Mouse (Mus musculus): ENCODE measurements around the gene Ephb1. TPM values are rescaled to one million over a fixed set of nuclear protein-coding genes. Genes with fewer than 3 reads are reported as not detected.

The Ephb1 gene
- polyA plus RNA-seq, 1 experiment from 2014 or later = 5.1 TPM

DNA sequence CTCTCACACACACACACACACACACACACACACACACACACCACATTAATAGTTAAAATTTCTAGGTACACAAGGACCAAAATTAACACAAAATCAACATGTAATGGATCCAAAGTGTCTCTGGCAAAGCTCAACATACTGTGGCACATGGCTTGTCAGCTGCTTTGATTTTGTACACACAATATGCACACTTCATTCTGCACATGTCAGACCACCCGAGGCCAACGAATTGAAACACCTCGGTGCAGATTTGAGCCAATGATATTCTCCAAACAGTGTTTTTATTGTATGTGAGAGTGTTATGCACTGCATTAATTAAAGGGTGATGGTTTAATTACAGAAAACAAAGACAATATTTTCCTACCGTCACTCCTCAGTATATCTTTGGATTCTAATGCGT, 152.6 kb downstream of the Ephb1 start:
- no peak for ATAC-seq
- Histone ChIP-seq H3K4me3 (ENCODE audit: low read length) (no peak overlapping the region), H3K9me3 (ENCODE audit: control insufficient read depth, low read length) (no peaks in the 10 kb centered on the region), H3K4me2 (ENCODE audit: low read depth, low read length) (no peak overlapping the region), H3K9ac (ENCODE audit: low read depth, low read length) (no peak overlapping the region), H3K36me3 (ENCODE audit: control insufficient read depth, insufficient read depth, low read length) (no peaks in the 10 kb centered on the region), H3K27ac (ENCODE audit: low read length) (no peak overlapping the region), H3K27me3 (replicated peaks; ENCODE audit: control insufficient read depth, insufficient read depth, low read length) (no peaks in the 10 kb centered on the region), H3K4me1 (ENCODE audit: control insufficient read depth, insufficient read depth, low read length) (no peaks in the 10 kb centered on the region)
- WGBS = 83% methylated on average over 5 of the region's 5 CpGs

DNA sequence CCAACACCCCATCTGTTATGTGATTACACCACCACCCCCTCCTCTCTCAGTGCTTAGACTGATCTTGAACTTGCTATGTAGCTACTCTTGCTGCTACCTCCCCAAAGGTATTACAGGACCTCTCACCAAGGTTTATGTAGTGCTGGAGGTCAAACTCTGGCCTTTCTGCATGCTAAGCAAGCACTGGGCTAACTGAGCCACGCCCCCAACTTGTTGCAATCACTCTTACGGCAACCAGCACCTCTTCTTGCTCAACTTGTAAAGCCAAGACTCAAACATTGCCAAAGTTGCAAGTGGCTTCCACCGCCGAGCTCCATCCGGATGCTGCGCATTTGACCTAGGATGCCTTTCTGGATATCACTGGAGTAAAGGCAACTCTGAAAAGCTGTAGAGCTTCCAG, 157.6 kb downstream of the Ephb1 start:
- H3K4me1 ChIP-seq (ENCODE audit: control insufficient read depth, insufficient read depth, low read length) = no peaks in the 10 kb centered on the region
- 90% methylated on average over 6 of the region's 6 CpGs for WGBS
- H3K4me3 ChIP-seq (ENCODE audit: low read length) = no peak overlapping the region
- no peaks in the 10 kb centered on the region for H3K27me3 ChIP-seq (replicated peaks; ENCODE audit: control insufficient read depth, insufficient read depth, low read length)
- H3K9ac ChIP-seq (ENCODE audit: low read depth, low read length) = no peak overlapping the region
- H3K27ac ChIP-seq (ENCODE audit: low read length) = no peak overlapping the region
- no peak overlapping the region for H3K4me2 ChIP-seq (ENCODE audit: low read depth, low read length)
- no peaks in the 10 kb centered on the region for H3K9me3 ChIP-seq (ENCODE audit: control insufficient read depth, low read length)
- ATAC-seq = no peak
- H3K36me3 ChIP-seq (ENCODE audit: control insufficient read depth, insufficient read depth, low read length) = no peaks in the 10 kb centered on the region

DNA sequence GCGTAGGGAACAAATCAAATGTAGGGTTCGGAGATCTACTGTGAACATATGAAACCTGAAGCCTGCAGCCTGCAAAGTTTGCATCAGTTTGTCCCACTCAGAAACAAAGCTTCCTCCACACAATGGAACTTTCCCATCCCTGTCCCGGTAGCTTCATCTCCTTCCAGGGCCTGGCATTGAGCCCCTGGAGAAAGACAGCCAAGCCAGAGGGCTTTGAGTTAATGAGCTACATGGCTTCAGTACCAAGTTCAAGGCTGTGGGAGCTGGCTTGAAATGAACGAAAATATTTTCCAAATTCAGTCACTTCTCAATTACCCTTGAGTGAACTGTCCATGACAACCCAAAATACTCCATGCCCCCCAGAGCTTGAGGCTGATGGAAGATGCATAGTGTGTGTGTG, 160.4 kb downstream of the Ephb1 start:
- Histone ChIP-seq H3K36me3 (ENCODE audit: control insufficient read depth, insufficient read depth, low read length) (no peaks in the 10 kb centered on the region), H3K4me1 (ENCODE audit: control insufficient read depth, insufficient read depth, low read length) (no peaks in the 10 kb centered on the region), H3K27me3 (replicated peaks; ENCODE audit: control insufficient read depth, insufficient read depth, low read length) (no peaks in the 10 kb centered on the region), H3K9me3 (ENCODE audit: control insufficient read depth, low read length) (no peaks in the 10 kb centered on the region), H3K4me3 (ENCODE audit: low read length) (no peak overlapping the region), H3K27ac (ENCODE audit: low read length) (no peak overlapping the region), H3K9ac (ENCODE audit: low read depth, low read length) (no peak overlapping the region), H3K4me2 (ENCODE audit: low read depth, low read length) (no peak overlapping the region)
- 81% methylated on average over 4 of the region's 4 CpGs for WGBS
- ATAC-seq = no peak

DNA sequence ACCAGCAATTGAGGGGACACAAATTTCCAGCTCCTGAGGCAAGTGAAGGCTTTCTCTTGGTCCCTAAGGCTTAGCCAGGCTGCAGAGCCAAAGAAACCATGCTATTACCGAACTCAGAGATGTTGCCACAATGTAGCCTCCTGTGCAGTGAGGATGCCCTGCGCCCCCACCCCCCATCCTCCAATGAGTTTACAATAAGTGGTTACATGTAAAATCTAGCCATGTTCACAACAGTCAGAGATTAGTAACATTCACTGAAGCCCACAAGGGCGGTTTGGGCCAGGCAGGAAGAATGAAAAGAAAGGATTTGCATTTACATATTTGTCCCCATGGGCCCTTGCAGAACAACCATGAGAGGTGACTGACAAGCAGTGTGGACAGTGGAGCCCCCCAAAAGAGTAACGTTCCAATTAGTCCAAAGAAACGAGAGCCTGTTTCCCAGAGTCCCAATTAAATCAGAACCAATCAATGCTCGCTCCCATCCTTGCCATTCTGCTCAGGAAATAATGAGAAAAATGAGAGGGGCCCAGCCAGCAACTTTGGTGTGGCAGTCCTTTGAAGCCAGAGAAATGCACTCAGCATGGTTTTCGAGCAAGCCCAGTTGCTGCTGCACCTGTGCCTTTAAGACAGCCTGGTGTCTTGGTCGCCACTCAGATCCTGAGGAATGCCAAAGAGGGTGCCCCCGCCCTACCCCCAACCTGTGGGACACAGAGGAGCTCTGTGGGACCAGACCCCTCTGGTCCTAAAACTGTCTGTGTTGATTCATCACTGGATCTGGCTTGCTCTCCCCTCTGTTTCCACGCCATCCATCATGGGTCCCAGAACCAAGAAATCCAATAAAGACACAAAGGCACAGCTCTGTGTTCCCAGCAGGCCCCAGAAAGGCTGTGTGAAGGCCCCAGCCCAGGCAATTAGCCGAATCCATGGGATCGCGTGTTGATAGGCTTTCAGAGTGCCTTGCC, 161.5 kb downstream of the Ephb1 start:
- H3K27me3 ChIP-seq (replicated peaks; ENCODE audit: control insufficient read depth, insufficient read depth, low read length) = no peaks in the 10 kb centered on the region
- no peak overlapping the region for H3K4me2 ChIP-seq (ENCODE audit: low read depth, low read length)
- H3K4me1 ChIP-seq (ENCODE audit: control insufficient read depth, insufficient read depth, low read length) = no peaks in the 10 kb centered on the region
- H3K9ac ChIP-seq (ENCODE audit: low read depth, low read length) = no peak overlapping the region
- 57% methylated on average over 13 of the region's 13 CpGs for WGBS
- H3K36me3 ChIP-seq (ENCODE audit: control insufficient read depth, insufficient read depth, low read length) = no peaks in the 10 kb centered on the region
- H3K27ac ChIP-seq (ENCODE audit: low read length) = no peak overlapping the region
- no peak overlapping the region for H3K4me3 ChIP-seq (ENCODE audit: low read length)
- ATAC-seq = no peak
- H3K9me3 ChIP-seq (ENCODE audit: control insufficient read depth, low read length) = no peaks in the 10 kb centered on the region

DNA sequence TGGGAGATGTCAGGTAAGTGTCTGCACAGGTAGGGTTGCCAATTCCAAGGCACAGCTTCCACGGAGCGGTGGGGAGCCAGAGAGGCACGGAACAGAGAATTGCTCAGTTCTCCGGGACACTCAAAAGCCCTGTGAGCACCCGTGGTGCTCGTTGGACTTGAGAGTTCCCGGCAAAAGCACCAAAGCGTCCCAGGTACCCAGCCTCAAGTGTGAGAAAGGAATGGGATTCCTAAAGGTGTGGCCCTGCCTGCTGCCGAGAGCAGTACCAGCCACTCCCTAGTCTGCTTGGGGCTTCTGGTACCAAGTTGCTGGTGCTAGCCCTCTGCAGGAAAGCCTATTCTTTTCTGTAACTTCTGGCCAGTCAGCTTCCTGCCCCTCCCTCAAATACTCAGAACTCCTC, 164.4 kb downstream of the Ephb1 start:
- H3K4me3 ChIP-seq (ENCODE audit: low read length) = no peak overlapping the region
- H3K36me3 ChIP-seq (ENCODE audit: control insufficient read depth, insufficient read depth, low read length) = no peaks in the 10 kb centered on the region
- no peak for ATAC-seq
- H3K27me3 ChIP-seq (replicated peaks; ENCODE audit: control insufficient read depth, insufficient read depth, low read length) = no peaks in the 10 kb centered on the region
- no peaks in the 10 kb centered on the region for H3K4me1 ChIP-seq (ENCODE audit: control insufficient read depth, insufficient read depth, low read length)
- 82% methylated on average over 9 of the region's 9 CpGs for WGBS
- H3K9ac ChIP-seq (ENCODE audit: low read depth, low read length) = no peak overlapping the region
- H3K27ac ChIP-seq (ENCODE audit: low read length) = no peak overlapping the region
- H3K9me3 ChIP-seq (ENCODE audit: control insufficient read depth, low read length) = no peaks in the 10 kb centered on the region
- no peak overlapping the region for H3K4me2 ChIP-seq (ENCODE audit: low read depth, low read length)

DNA sequence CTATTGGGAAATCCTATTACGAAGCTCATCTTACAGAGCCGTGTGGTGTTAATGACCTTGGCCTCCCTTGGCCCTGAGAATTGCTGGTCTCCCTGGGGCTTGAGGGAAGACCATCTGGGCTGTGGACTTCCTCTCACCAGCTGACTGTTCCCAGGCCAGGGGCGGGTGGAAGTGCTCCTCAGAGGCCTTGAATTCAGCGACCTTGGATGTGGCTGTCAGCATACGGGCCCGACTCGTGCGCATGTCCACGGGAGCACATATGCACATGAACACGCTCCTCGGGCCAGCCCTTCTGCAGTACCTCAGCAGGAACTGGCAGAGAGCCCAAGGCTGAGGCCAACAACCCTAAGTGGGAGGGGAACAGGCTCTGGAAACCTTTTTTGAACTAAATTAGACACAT, 165.1 kb downstream of the Ephb1 start:
- WGBS = 54% methylated on average over 11 of the region's 11 CpGs
- Histone ChIP-seq H3K36me3 (ENCODE audit: control insufficient read depth, insufficient read depth, low read length) (no peaks in the 10 kb centered on the region), H3K9me3 (ENCODE audit: control insufficient read depth, low read length) (no peaks in the 10 kb centered on the region), H3K27ac (ENCODE audit: low read length) (no peak overlapping the region), H3K27me3 (replicated peaks; ENCODE audit: control insufficient read depth, insufficient read depth, low read length) (no peaks in the 10 kb centered on the region), H3K4me3 (ENCODE audit: low read length) (no peak overlapping the region), H3K9ac (ENCODE audit: low read depth, low read length) (no peak overlapping the region), H3K4me2 (ENCODE audit: low read depth, low read length) (no peak overlapping the region), H3K4me1 (ENCODE audit: control insufficient read depth, insufficient read depth, low read length) (no peaks in the 10 kb centered on the region)
- peak; percentile 71 for ATAC-seq

DNA sequence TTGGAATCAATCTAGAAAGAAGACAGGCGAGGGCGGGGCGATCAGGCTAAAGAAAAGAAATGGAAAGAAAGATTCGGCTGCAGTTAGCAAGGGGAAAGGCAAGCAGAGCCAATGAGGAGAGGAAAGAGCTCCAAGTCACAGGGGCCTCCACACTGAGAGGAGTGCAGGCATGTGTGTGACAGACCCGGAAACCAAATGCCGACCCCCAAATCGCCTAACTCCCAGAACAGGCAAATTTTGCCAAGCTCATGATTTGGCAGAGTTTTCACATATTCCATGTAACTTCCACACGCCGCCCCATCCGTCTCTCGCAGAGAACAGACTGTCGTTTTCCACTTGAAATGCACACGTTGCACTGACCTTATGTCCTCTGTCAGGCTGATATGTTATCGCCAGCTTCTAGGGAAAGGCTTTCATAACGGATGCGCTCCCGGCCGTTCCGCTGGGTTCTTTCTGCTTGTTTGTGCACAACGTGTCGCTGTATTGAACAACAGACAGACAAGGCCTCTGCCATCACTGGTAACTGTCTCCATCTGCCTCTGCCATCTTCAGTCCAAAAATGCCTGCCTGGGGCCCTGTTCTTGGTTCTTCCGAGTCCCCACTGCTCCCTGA, 170.7 kb downstream of the Ephb1 start:
- Histone ChIP-seq H3K4me1 (ENCODE audit: control insufficient read depth, insufficient read depth, low read length) (no peaks in the 10 kb centered on the region), H3K27me3 (replicated peaks; ENCODE audit: control insufficient read depth, insufficient read depth, low read length) (no peaks in the 10 kb centered on the region), H3K27ac (ENCODE audit: low read length) (no peak overlapping the region), H3K9me3 (ENCODE audit: control insufficient read depth, low read length) (no peaks in the 10 kb centered on the region), H3K36me3 (ENCODE audit: control insufficient read depth, insufficient read depth, low read length) (no peaks in the 10 kb centered on the region), H3K4me3 (ENCODE audit: low read length) (no peak overlapping the region), H3K4me2 (ENCODE audit: low read depth, low read length) (no peak overlapping the region), H3K9ac (ENCODE audit: low read depth, low read length) (no peak overlapping the region)
- ATAC-seq = no peak
- 70% methylated on average over 22 of the region's 22 CpGs for WGBS

DNA sequence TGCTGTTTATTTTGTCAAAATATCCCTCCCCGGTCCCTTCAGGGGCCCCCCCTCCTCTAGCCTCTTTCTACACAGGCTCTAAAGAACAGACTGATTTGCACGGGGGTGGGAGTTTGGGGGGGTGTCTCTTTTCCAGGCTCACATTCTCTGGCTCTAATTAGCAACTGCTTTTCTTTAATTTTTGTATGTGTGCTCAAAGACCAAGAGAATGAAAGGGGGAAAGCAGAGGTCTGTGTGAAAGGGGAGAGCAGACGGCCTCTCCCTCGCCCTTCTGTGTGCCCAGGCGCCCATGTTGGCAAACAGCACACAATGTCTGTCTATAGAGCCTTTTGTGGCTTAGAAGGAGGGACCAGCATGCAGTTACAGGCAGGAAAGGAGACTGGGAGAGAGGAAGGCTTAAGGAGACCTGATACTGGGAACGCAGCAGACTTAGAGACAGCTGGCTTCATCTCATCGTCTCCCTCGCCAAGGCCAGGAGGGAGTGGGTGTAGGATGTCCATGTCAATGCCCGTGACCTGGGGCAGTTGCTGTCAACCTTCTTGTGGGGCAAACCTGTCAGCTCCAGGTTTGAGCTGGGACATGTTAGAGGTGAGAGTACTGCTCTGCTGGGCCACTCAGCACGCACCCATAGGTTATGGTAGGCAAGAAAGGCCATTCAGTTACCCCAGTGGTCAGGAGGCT, 172.5 kb downstream of the Ephb1 start:
- no peak overlapping the region for H3K4me3 ChIP-seq (ENCODE audit: low read length)
- no peak overlapping the region for H3K27ac ChIP-seq (ENCODE audit: low read length)
- H3K9me3 ChIP-seq (ENCODE audit: control insufficient read depth, low read length) = no peaks in the 10 kb centered on the region
- 76% methylated on average over 10 of the region's 10 CpGs for WGBS
- no peaks in the 10 kb centered on the region for H3K27me3 ChIP-seq (replicated peaks; ENCODE audit: control insufficient read depth, insufficient read depth, low read length)
- H3K4me2 ChIP-seq (ENCODE audit: low read depth, low read length) = no peak overlapping the region
- H3K36me3 ChIP-seq (ENCODE audit: control insufficient read depth, insufficient read depth, low read length) = no peaks in the 10 kb centered on the region
- H3K9ac ChIP-seq (ENCODE audit: low read depth, low read length) = no peak overlapping the region
- no peaks in the 10 kb centered on the region for H3K4me1 ChIP-seq (ENCODE audit: control insufficient read depth, insufficient read depth, low read length)
- no peak for ATAC-seq

DNA sequence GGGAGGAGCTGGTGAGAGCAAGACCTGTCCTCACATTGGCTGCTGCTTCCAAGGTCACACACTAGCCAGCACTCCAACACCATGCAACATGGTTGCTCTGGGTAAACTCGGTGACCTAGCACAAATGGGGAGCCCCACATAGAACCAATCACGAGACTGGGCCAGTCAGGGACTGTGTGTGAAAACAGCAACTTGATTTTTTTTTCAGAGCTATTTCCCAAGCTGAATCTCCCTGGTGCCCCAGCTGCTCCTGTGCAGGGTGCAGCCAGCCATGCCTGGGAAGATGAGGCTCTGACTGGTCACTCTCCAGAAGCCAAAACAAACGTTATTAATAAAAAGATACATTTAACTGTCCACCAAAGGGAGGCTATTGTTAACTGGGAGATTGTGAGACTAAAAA, 173.2 kb downstream of the Ephb1 start:
- H3K36me3 ChIP-seq (ENCODE audit: control insufficient read depth, insufficient read depth, low read length) = no peaks in the 10 kb centered on the region
- no peak for ATAC-seq
- no peaks in the 10 kb centered on the region for H3K9me3 ChIP-seq (ENCODE audit: control insufficient read depth, low read length)
- no peaks in the 10 kb centered on the region for H3K4me1 ChIP-seq (ENCODE audit: control insufficient read depth, insufficient read depth, low read length)
- WGBS = 40% methylated on average over 3 of the region's 3 CpGs
- H3K9ac ChIP-seq (ENCODE audit: low read depth, low read length) = no peak overlapping the region
- no peaks in the 10 kb centered on the region for H3K27me3 ChIP-seq (replicated peaks; ENCODE audit: control insufficient read depth, insufficient read depth, low read length)
- no peak overlapping the region for H3K27ac ChIP-seq (ENCODE audit: low read length)
- H3K4me3 ChIP-seq (ENCODE audit: low read length) = no peak overlapping the region
- no peak overlapping the region for H3K4me2 ChIP-seq (ENCODE audit: low read depth, low read length)

All from intestine, embryonic 16.5 days (tissue).